Mouse (Mus musculus): ENCODE data around the gene Ptprk.

DNA sequence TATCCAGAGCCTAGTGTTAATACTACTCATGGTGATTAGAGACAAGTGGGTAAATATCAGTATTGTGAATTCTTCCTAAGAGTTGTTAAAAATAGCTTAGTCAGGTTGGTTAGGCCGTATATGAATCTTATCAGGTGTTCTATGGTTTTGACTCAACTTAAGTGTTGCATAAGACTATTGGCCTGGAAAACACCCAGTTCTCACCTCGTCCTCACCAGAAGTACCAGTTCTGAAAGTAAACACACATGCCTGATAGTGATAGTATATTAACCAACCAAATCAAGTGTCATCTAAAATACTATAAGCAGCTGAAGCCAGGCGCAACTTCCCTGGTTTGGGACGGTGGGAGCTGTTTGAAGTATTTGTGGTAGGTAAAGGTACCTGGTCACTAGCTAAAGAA, 153.1 kb downstream of the Ptprk start:
- TF ChIP-seq CTCF (IDR thresholded peaks at IDR 0.05; ENCODE audit: low read depth) (no peak), EP300 (IDR thresholded peaks at IDR 0.05; ENCODE audit: low read depth) (no peak)
